Mouse (Mus musculus) cortical plate, adult 2 months (tissue): ENCODE data around the gene Ubox5.

Experiments
- CTCF ChIP-seq: fragments of 200-500 bp; IDR thresholded peaks from 2 replicates; pipeline ENCODE4 v1.5.1; 2011; ENCODE audit warnings: mild to moderate bottlenecking, control low read depth, low read length; ENCODE audit not compliant: insufficient read depth; ENCODE audit errors: extremely low read depth
- POLR2A ChIP-seq: fragments of 200-500 bp; IDR thresholded peaks from 2 replicates; pipeline ENCODE4 v1.6.1; 2011; ENCODE audit warnings: mild to moderate bottlenecking, low read length, control low read depth; ENCODE audit not compliant: insufficient read depth; ENCODE audit errors: extremely low read depth

DNA sequence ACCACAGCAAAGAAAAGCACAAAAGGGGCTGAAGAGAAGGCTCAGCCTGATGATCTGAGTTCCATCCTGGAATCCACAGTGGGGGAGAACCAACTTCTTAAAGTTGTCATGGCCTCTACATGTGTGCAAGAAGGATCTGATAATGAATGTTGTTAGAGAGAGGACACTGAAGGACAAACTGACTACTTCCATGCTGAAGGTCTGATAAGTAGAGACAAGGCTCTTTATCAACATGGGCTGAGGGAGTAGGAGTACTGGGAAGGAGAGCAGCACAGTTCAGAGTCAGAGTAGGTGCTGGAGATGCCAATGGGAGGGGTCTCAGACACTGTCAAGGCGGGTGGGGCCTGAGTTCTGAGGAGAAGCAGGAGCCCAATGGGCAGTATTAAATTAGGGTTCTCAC is 34.2 kb downstream of the Ubox5 start:
- TF ChIP-seq POLR2A (no peak), CTCF (no peak)
